Mouse (Mus musculus) liver, adult 2 months (tissue): ENCODE data around the gene Mgmt. TPM values are rescaled to one million over a fixed set of nuclear protein-coding genes. Genes with fewer than 3 reads are reported as not detected.

Experiments
- DNase-seq: peaks from one replicate; pipeline ENCODE4 v3.0.0-alpha.2; 2011; ENCODE audit warnings: low read depth, low spot score; ENCODE audit errors: extremely low read depth
- H3K27ac ChIP-seq: fragments of 200-500 bp; replicated peaks from 2 replicates; pipeline ENCODE4 v1.5.1; 2012; ENCODE audit warnings: low read depth, mild to moderate bottlenecking, control low read depth, inconsistent platforms, low read length; ENCODE audit not compliant: insufficient read depth
- H3K27me3 ChIP-seq: fragments of 200-500 bp; 2 replicates; pipeline ENCODE4 v1.6.1; 2012; ENCODE audit warnings: mild to moderate bottlenecking, moderate library complexity, low read length, inconsistent platforms; ENCODE audit not compliant: control insufficient read depth, insufficient read depth
- H3K36me3 ChIP-seq: fragments of 200-500 bp; 2 replicates; pipeline ENCODE4 v1.6.1; 2012; ENCODE audit warnings: low read length, inconsistent platforms; ENCODE audit not compliant: control insufficient read depth, insufficient read depth
- H3K4me1 ChIP-seq: fragments of 200-500 bp; 2 replicates; pipeline ENCODE4 v1.6.1; 2011; ENCODE audit warnings: low read length; ENCODE audit not compliant: control insufficient read depth, insufficient read depth
- H3K4me3 ChIP-seq: fragments of 200-500 bp; 2 replicates; pipeline ENCODE4 v1.5.1; 2011; ENCODE audit warnings: low read depth, mild to moderate bottlenecking, control low read depth, low read length, moderate library complexity; ENCODE audit not compliant: insufficient read depth
- H3K79me2 ChIP-seq: fragments of 200-500 bp; 2 replicates; pipeline ENCODE4 v1.6.1; 2012; ENCODE audit warnings: inconsistent platforms, mild to moderate bottlenecking, low read length, moderate library complexity; ENCODE audit not compliant: control insufficient read depth, insufficient read depth
- H3K9ac ChIP-seq: fragments of 200-500 bp; 2 replicates; pipeline ENCODE4 v1.6.1; 2012; ENCODE audit warnings: low read depth, mild to moderate bottlenecking, control low read depth, inconsistent platforms, low read length
- CTCF ChIP-seq: fragments of 200-500 bp; IDR thresholded peaks from 2 replicates; pipeline ENCODE4 v1.5.1; 2011; ENCODE audit warnings: low read depth, low read length, control low read depth
- POLR2A ChIP-seq: fragments of 200-500 bp; IDR thresholded peaks from 2 replicates; pipeline ENCODE4 v1.6.1; 2011; ENCODE audit warnings: low read length, control low read depth; ENCODE audit not compliant: insufficient read depth; ENCODE audit errors: extremely low read depth
- WGBS: fragments of 180-500 bp; shearing (Covaris S2); methylation state at CpG from one replicate; pipeline ENCODE4 v1.1.7; 2018; 5-methylcytosine and 5-hydroxymethylcytosine counted together
- polyA plus RNA-seq: library from polyadenylated mRNA; depleted of rRNA; stranded (reverse); fragments of >200 nt; gene quantifications from 2 replicates; pipeline ENCODE4 v1.2.3, GENCODE M21; 2012
- total RNA-seq: library from RNA; depleted of rRNA; stranded (reverse); fragments of >200 nt; gene quantifications from 2 replicates; pipeline ENCODE4 v1.2.3, GENCODE M21; 2014

The Mgmt gene
- total and polyA plus RNA-seq, 2 experiments, result 10.9 to 12.8 TPM

- Histone ChIP-seq H3K4me1 (0 out of 2 replicates have a peak, but pooled peaks cover 2% of the 10 kb centered on the region), H3K4me3 (no peak overlapping the region), H3K79me2 (no peaks in the 10 kb centered on the region), H3K9ac (no peak overlapping the region), H3K36me3 (no peaks in the 10 kb centered on the region), H3K27me3 (no peaks in the 10 kb centered on the region), H3K27ac (no peak overlapping the region)
- DNase-seq, result no peak
- 67% methylated on average over 5 of the region's 5 CpGs for WGBS
- TF ChIP-seq POLR2A (no peak), CTCF (no peak)
Measured at GRCm38 (mm10) chr7:137035916-137036315, 141.5 kb downstream of the Mgmt start.

GRCm38 (mm10) chr7:137037471-137037870 is 143.1 kb downstream of the Mgmt start:
- no peak overlapping the region for H3K27ac ChIP-seq
- no peaks in the 10 kb centered on the region for H3K79me2 ChIP-seq
- no peak for DNase-seq
- no peaks in the 10 kb centered on the region for H3K4me1 ChIP-seq
- H3K36me3 ChIP-seq, result no peaks in the 10 kb centered on the region
- H3K9ac ChIP-seq, result no peak overlapping the region
- no peaks in the 10 kb centered on the region for H3K27me3 ChIP-seq
- 93% methylated on average over 4 of the region's 4 CpGs for WGBS
- TF ChIP-seq CTCF (no peak), POLR2A (no peak)
- no peak overlapping the region for H3K4me3 ChIP-seq

- no peaks in the 10 kb centered on the region for H3K36me3 ChIP-seq
- WGBS, result 61% methylated on average over 5 of the region's 5 CpGs
- H3K27ac ChIP-seq, result no peak overlapping the region
- no peak for DNase-seq
- H3K4me1 ChIP-seq, result no peaks in the 10 kb centered on the region
- no peak overlapping the region for H3K4me3 ChIP-seq
- no peak for TF ChIP-seq POLR2A
- no peak for TF ChIP-seq CTCF
- H3K9ac ChIP-seq, result no peak overlapping the region
- H3K79me2 ChIP-seq, result no peaks in the 10 kb centered on the region
- H3K27me3 ChIP-seq, result no peaks in the 10 kb centered on the region
Measured at GRCm38 (mm10) chr7:137037872-137038271, 143.5 kb downstream of the Mgmt start.

GRCm38 (mm10) chr7:137038311-137038945 is 144.0 kb downstream of the Mgmt start:
- Histone ChIP-seq H3K9ac (no peak overlapping the region), H3K27me3 (no peaks in the 10 kb centered on the region), H3K79me2 (no peaks in the 10 kb centered on the region), H3K36me3 (no peaks in the 10 kb centered on the region), H3K4me3 (no peak overlapping the region), H3K4me1 (no peaks in the 10 kb centered on the region), H3K27ac (no peak overlapping the region)
- TF ChIP-seq CTCF (no peak), POLR2A (no peak)
- no peak for DNase-seq
- WGBS, result 72% methylated on average over 10 of the region's 10 CpGs

- no peaks in the 10 kb centered on the region for H3K36me3 ChIP-seq
- H3K79me2 ChIP-seq, result no peaks in the 10 kb centered on the region
- WGBS, result 91% methylated on average over 7 of the region's 7 CpGs
- DNase-seq, result no peak
- H3K27ac ChIP-seq, result no peak overlapping the region
- TF ChIP-seq CTCF, result no peak
- no peak for TF ChIP-seq POLR2A
- H3K4me3 ChIP-seq, result no peak overlapping the region
- no peaks in the 10 kb centered on the region for H3K27me3 ChIP-seq
- H3K4me1 ChIP-seq, result no peaks in the 10 kb centered on the region
- H3K9ac ChIP-seq, result no peak overlapping the region
Measured at GRCm38 (mm10) chr7:137038946-137039320, 144.5 kb downstream of the Mgmt start.

GRCm38 (mm10) chr7:137040646-137041045 is 146.2 kb downstream of the Mgmt start:
- no peak overlapping the region for H3K27ac ChIP-seq
- H3K4me3 ChIP-seq, result no peak overlapping the region
- no peaks in the 10 kb centered on the region for H3K4me1 ChIP-seq
- no peak for TF ChIP-seq CTCF
- DNase-seq, result no peak
- H3K27me3 ChIP-seq, result no peaks in the 10 kb centered on the region
- H3K36me3 ChIP-seq, result no peaks in the 10 kb centered on the region
- WGBS, result 77% methylated on average over 8 of the region's 8 CpGs
- H3K9ac ChIP-seq, result no peak overlapping the region
- no peaks in the 10 kb centered on the region for H3K79me2 ChIP-seq
